Mouse (Mus musculus) stomach, embryonic 15.5 days (tissue): ENCODE measurements at regions not wholly inside any gene's neighbourhood (a gene's known extent, or its start where the extent isn't known, plus 50 kb on each side); places are given as distances from the start of the nearest gene placed in this dataset.

ENCODE experiments used
- ATAC-seq: fragments of 200-750 bp; cut with Nextera tagmentation; 2 replicates; pipeline ENCODE4 v1.8.0; 2017; ENCODE audit warnings: low read depth, moderate number of reproducible peaks, moderate TSS enrichment; ENCODE audit not compliant: insufficient read depth, low FRiP score
- H3K27ac ChIP-seq: fragments of 300-500 bp; sonication (generic); 2 replicates; pipeline ENCODE4 v1.5.1; 2015; ENCODE audit warnings: mild to moderate bottlenecking, inconsistent platforms
- H3K27me3 ChIP-seq: fragments of 300-500 bp; sonication (generic); replicated peaks from 2 replicates; pipeline ENCODE4 v1.6.1; 2015; ENCODE audit warnings: inconsistent platforms
- H3K36me3 ChIP-seq: fragments of 300-500 bp; sonication (generic); 2 replicates; pipeline ENCODE4 v1.6.1; 2015; ENCODE audit warnings: inconsistent platforms
- H3K4me1 ChIP-seq: fragments of 300-500 bp; sonication (generic); 2 replicates; pipeline ENCODE4 v1.6.1; 2015; ENCODE audit warnings: inconsistent platforms
- H3K4me2 ChIP-seq: fragments of 300-500 bp; sonication (generic); 2 replicates; pipeline ENCODE4 v1.6.1; 2015; ENCODE audit warnings: mild to moderate bottlenecking, inconsistent platforms
- H3K4me3 ChIP-seq: fragments of 300-500 bp; sonication (generic); replicated peaks from 2 replicates; pipeline ENCODE4 v1.5.1; 2015; ENCODE audit warnings: inconsistent platforms
- H3K9ac ChIP-seq: fragments of 300-500 bp; sonication (generic); 2 replicates; pipeline ENCODE4 v1.6.1; 2015; ENCODE audit warnings: inconsistent platforms
- H3K9me3 ChIP-seq: fragments of 300-500 bp; sonication (generic); 2 replicates; pipeline ENCODE4 v1.6.1; 2016; ENCODE audit warnings: inconsistent platforms
- WGBS: fragments of 180-500 bp; shearing (Covaris S2); methylation state at CpG from one replicate; pipeline ENCODE4 v1.1.7; 2015; 5-methylcytosine and 5-hydroxymethylcytosine counted together

GRCm38 (mm10) chr13:16100253-16100652 lies 88.6 kb downstream of the Inhba start:
- Histone ChIP-seq H3K27ac (no peak overlapping the region), H3K36me3 (no peaks in the 10 kb centered on the region), H3K9me3 (no peaks in the 10 kb centered on the region), H3K4me3 (no peak overlapping the region), H3K27me3 (no peaks in the 10 kb centered on the region), H3K4me2 (no peak overlapping the region), H3K9ac (no peak overlapping the region), H3K4me1 (no peaks in the 10 kb centered on the region)
- 0 out of 2 replicates have a peak, but pooled peaks have one; percentile 22 for ATAC-seq
- WGBS = 86% methylated on average over 13 of the region's 15 CpGs

- Histone ChIP-seq H3K9ac (no peak overlapping the region), H3K9me3 (no peaks in the 10 kb centered on the region), H3K27me3 (no peaks in the 10 kb centered on the region), H3K4me2 (no peak overlapping the region), H3K4me3 (no peak overlapping the region), H3K27ac (no peak overlapping the region), H3K4me1 (no peaks in the 10 kb centered on the region), H3K36me3 (no peaks in the 10 kb centered on the region)
- ATAC-seq = no peak
- 39% methylated on average over 2 of the region's 2 CpGs for WGBS
Observed at GRCm38 (mm10) chr13:16114837-16115236, 103.2 kb downstream of the Inhba start.

- H3K36me3 ChIP-seq = no peaks in the 10 kb centered on the region
- H3K4me2 ChIP-seq = no peak overlapping the region
- no peaks in the 10 kb centered on the region for H3K9me3 ChIP-seq
- no peak overlapping the region for H3K4me3 ChIP-seq
- H3K27ac ChIP-seq = no peak overlapping the region
- H3K9ac ChIP-seq = no peak overlapping the region
- ATAC-seq = no peak
- H3K4me1 ChIP-seq = no peaks in the 10 kb centered on the region
- H3K27me3 ChIP-seq = no peaks in the 10 kb centered on the region
Observed at GRCm38 (mm10) chr13:16146686-16147085, 135.0 kb downstream of the Inhba start.

- no peak for ATAC-seq
- no peaks in the 10 kb centered on the region for H3K4me1 ChIP-seq
- WGBS = 88% methylated on average over 1 of the region's 1 CpGs
- no peak overlapping the region for H3K9ac ChIP-seq
- H3K27me3 ChIP-seq = no peaks in the 10 kb centered on the region
- no peak overlapping the region for H3K4me3 ChIP-seq
- no peak overlapping the region for H3K27ac ChIP-seq
- H3K4me2 ChIP-seq = no peak overlapping the region
- H3K36me3 ChIP-seq = no peaks in the 10 kb centered on the region
- no peaks in the 10 kb centered on the region for H3K9me3 ChIP-seq
Observed at GRCm38 (mm10) chr13:16154926-16155325, 143.3 kb downstream of the Inhba start.

- 55% methylated on average over 5 of the region's 5 CpGs for WGBS
- Histone ChIP-seq H3K4me2 (no peak overlapping the region), H3K4me1 (no peaks in the 10 kb centered on the region), H3K4me3 (no peak overlapping the region), H3K27me3 (no peaks in the 10 kb centered on the region), H3K36me3 (no peaks in the 10 kb centered on the region), H3K27ac (no peak overlapping the region), H3K9me3 (no peaks in the 10 kb centered on the region), H3K9ac (no peak overlapping the region)
- ATAC-seq = no peak
Observed at GRCm38 (mm10) chr13:16165204-16165894, 153.7 kb downstream of the Inhba start.

GRCm38 (mm10) chr13:16196692-16197091 lies 185.0 kb downstream of the Inhba start:
- Histone ChIP-seq H3K9ac (no peak overlapping the region), H3K27ac (no peak overlapping the region), H3K4me1 (no peaks in the 10 kb centered on the region), H3K4me2 (no peak overlapping the region), H3K4me3 (no peak overlapping the region), H3K27me3 (no peaks in the 10 kb centered on the region), H3K9me3 (no peaks in the 10 kb centered on the region), H3K36me3 (no peaks in the 10 kb centered on the region)
- ATAC-seq = no peak
- WGBS = 78% methylated on average over 1 of the region's 1 CpGs

- no peaks in the 10 kb centered on the region for H3K9me3 ChIP-seq
- no peak overlapping the region for H3K27ac ChIP-seq
- WGBS = 70% methylated on average over 1 of the region's 1 CpGs
- ATAC-seq = no peak
- no peak overlapping the region for H3K9ac ChIP-seq
- no peaks in the 10 kb centered on the region for H3K27me3 ChIP-seq
- no peaks in the 10 kb centered on the region for H3K36me3 ChIP-seq
- H3K4me2 ChIP-seq = no peak overlapping the region
- no peaks in the 10 kb centered on the region for H3K4me1 ChIP-seq
- no peak overlapping the region for H3K4me3 ChIP-seq
Observed at GRCm38 (mm10) chr13:16200046-16200445, 188.4 kb downstream of the Inhba start.

- Histone ChIP-seq H3K4me1 (no peaks in the 10 kb centered on the region), H3K27ac (no peak overlapping the region), H3K36me3 (no peaks in the 10 kb centered on the region), H3K4me3 (no peak overlapping the region), H3K27me3 (no peaks in the 10 kb centered on the region), H3K9me3 (no peaks in the 10 kb centered on the region), H3K9ac (no peak overlapping the region), H3K4me2 (no peak overlapping the region)
- WGBS = 74% methylated on average over 3 of the region's 3 CpGs
- ATAC-seq = no peak
Observed at GRCm38 (mm10) chr13:16203147-16203546, 191.5 kb downstream of the Inhba start.

- H3K9ac ChIP-seq = no peak overlapping the region
- WGBS = 81% methylated on average over 5 of the region's 5 CpGs
- no peak overlapping the region for H3K27ac ChIP-seq
- H3K27me3 ChIP-seq = no peaks in the 10 kb centered on the region
- H3K4me3 ChIP-seq = no peak overlapping the region
- no peaks in the 10 kb centered on the region for H3K4me1 ChIP-seq
- no peaks in the 10 kb centered on the region for H3K9me3 ChIP-seq
- H3K4me2 ChIP-seq = no peak overlapping the region
- no peak for ATAC-seq
- no peaks in the 10 kb centered on the region for H3K36me3 ChIP-seq
Observed at GRCm38 (mm10) chr13:16204097-16204496, 192.4 kb downstream of the Inhba start.

- no peak overlapping the region for H3K4me3 ChIP-seq
- H3K9ac ChIP-seq = no peak overlapping the region
- no peak overlapping the region for H3K27ac ChIP-seq
- WGBS = 59% methylated on average over 2 of the region's 2 CpGs
- H3K4me1 ChIP-seq = no peaks in the 10 kb centered on the region
- ATAC-seq = no peak
- no peaks in the 10 kb centered on the region for H3K36me3 ChIP-seq
- H3K27me3 ChIP-seq = no peaks in the 10 kb centered on the region
- no peaks in the 10 kb centered on the region for H3K9me3 ChIP-seq
- H3K4me2 ChIP-seq = no peak overlapping the region
Observed at GRCm38 (mm10) chr13:16211482-16211881, 199.8 kb downstream of the Inhba start.

GRCm38 (mm10) chr13:16219877-16220276 lies 208.2 kb downstream of the Inhba start:
- no peak overlapping the region for H3K27ac ChIP-seq
- H3K4me1 ChIP-seq = no peaks in the 10 kb centered on the region
- H3K9ac ChIP-seq = no peak overlapping the region

GRCm38 (mm10) chr13:16222942-16223600 lies 211.4 kb downstream of the Inhba start:
- no peak overlapping the region for H3K27ac ChIP-seq
- H3K9ac ChIP-seq = no peak overlapping the region
- no peaks in the 10 kb centered on the region for H3K27me3 ChIP-seq
- H3K4me3 ChIP-seq = no peak overlapping the region
- H3K4me2 ChIP-seq = no peak overlapping the region
- no peak for ATAC-seq
- H3K36me3 ChIP-seq = no peaks in the 10 kb centered on the region
- H3K9me3 ChIP-seq = no peaks in the 10 kb centered on the region
- no peaks in the 10 kb centered on the region for H3K4me1 ChIP-seq
- WGBS = 67% methylated on average over 5 of the region's 5 CpGs

More at GRCm38 (mm10) chr13:16219877-16220276, 208.2 kb downstream of the Inhba start:
- ATAC-seq = no peak
- no peaks in the 10 kb centered on the region for H3K27me3 ChIP-seq
- no peak overlapping the region for H3K4me3 ChIP-seq
- H3K4me2 ChIP-seq = no peak overlapping the region
- no peaks in the 10 kb centered on the region for H3K36me3 ChIP-seq
- H3K9me3 ChIP-seq = no peaks in the 10 kb centered on the region
